Mouse (Mus musculus) retina, postnatal 1 day (tissue): Measurements from ENCODE around the gene Tnfrsf12a.

ENCODE experiments used
- DNase-seq: peaks from one replicate; pipeline ENCODE4 v3.0.0-alpha.2; 2012

The Tnfrsf12a gene

DNA sequence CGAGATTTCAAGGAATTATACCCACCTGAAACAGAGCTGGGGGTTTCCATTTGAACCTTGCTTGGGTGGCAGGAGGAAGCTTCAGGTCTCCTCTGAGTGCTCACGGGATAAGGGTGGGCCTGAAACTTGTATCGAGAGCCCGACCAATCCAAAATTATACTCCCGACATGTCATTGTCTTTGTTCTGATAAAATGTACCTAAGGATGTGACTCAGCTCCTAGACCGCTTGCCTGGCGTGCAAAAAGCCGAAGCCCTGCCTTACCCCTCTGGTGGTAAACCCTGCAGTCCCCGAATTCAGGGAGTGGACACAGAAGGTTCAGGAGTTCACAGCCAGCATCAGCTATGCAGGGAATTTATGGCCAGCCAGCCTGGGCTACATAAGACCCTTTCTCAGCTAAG lies 3.1 kb upstream of the Tnfrsf12a start:
- no peak for DNase-seq

DNA sequence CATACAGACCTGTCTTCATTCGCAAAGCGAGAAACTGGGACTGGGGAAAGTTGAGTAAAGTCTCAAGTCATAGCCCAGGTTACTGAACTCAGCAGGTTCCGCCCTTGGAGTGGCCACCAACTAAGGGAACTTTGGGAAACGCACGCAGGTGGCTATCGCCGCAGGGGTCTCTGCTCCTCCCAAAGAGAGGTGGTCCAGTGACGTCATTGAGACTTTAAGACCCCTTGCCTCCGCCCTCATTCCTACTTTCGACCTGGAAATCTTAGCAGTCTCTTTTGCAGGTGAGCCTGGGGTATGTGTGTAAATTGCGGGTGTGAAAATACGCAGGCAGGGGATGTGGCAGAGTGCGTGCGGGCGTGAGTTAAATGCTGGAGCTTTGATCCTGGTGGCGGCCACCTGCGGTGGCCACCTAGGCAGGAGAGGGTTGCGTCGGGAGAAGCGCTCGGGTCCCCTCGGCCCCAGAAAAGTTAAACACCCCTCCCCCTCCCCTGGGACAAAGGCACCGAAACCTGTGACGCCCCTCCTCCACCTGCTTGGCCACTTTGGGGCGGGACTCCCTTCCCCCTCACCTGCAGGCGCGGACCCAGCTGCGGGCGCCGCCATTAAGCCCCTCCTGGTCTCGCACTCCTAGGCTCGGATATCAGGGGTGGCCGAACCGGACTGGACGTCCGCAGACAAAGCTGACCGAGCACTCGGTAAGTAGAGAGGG lies 2.0 kb upstream of the Tnfrsf12a start, which contains the start of gene Cldn6:
TSS of gene Cldn6 (plus strand) at position 123 of the 709 bp plus-strand sequence.
- DNase-seq = no peak

DNA sequence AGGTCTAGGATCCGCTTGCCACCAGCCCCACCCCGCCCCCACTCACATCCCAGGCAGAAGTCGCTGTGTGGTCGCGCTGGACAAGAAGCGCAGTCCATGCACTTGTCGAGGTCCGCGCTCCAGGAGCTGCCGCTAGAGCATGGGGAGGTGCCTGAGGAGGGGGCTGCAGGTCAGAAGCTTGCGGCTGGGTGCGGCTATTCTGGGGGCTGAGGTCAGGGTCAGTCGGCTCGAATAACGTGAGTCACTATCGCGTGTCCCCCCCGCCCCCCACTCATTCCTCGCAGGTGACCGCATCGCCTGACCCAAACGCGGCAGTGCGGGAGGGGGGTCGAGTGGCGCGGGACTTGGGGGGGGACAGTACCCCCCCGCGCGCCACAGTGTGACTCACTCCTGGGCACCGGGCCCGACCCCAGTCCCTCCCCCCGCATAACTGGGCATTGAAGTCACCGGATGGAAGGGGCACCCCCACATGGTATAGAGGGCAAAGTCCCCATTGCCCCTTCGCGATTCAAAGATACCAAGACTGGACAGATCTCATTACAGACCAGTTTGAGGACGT lies 716 bp downstream of the Tnfrsf12a start:
- DNase-seq = peak; percentile 48

DNA sequence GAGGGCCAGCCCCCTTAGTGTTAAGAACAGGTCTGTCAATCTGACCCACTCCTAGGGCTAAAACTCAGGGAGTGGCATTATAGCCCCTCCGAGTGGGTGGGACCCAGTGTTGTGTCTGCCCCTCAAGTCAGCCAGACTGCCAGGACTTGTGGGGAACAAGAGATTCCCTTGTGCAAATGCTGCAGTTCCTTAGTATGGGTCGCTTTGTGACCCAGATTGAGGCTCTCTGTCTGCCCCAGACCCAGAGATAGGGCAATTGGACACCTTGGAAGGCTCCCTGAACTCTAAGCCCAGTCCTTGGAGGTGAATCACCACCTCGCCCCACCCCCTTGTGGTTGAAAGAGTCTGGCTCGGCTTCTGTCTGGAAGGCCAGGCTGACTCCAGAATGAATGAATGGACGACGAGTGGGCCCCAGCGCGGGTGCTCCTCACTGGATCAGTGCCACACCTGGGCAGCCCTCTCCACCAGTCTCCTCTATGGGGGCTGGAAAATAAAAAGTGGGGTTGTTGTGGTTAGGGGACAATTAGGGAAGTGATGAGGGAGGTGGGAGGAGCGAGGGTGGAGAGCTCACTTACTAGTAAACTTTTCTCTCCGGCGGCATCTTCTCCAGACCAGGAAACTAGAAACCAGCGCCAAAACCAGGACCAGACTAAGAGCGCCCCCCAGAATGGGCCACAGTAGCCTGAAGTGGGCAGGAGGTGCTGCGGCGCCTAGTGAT lies 1.5 kb downstream of the Tnfrsf12a start:
- DNase-seq = peak; percentile 15

DNA sequence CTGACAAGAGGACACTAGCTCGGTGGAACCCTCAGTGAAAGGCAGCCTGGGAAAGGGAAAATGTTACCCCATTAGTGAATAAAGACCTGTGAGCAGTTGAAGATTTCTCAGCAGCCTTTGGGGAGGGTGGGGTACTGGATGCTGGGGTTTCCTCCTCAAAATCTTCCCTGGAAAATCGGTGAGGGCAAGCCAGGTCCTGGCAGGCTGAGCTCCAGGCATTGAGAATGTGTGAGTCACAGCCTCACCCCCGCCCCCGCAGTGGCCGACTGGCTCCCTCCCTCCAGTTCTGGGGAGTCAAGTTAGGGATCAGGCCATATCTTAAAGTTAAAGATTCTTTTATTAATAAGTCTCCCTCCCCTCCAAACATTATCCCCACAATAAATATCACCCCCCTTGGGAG lies 2.1 kb downstream of the Tnfrsf12a start:
- no peak for DNase-seq

DNA sequence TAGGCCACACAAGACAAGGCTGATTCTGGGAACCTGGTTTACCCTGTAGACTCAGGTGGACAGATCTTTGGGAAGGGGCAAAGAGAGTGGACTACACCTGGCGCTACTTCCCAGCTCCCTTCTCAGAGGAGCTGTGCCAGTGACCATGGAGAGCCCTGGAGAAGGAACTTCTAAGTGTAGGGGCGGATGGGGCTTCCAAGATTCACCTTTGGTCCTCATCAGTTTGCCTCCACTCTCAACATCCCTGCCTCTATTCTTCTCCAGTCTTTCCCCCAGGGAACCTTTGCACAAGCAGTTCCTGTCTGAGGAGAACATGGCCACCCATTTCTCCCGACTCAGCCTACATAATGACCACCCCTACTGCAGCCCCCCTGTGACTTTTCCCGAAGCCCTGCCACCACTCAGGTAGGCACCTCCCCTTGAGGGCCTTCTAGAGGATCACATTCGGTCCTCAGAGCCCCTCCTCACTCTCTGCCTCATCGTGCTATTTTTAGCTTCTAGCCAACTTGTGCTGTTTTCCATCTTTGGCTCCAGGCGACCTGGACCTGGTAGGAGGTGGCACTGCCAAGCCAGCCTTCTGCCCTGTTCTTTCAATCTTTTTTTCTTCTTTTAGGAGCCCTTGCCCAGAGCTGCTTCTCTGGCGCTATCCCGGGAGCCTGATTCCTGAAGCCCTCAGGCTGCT lies 2.9 kb downstream of the Tnfrsf12a start:
- no peak for DNase-seq

DNA sequence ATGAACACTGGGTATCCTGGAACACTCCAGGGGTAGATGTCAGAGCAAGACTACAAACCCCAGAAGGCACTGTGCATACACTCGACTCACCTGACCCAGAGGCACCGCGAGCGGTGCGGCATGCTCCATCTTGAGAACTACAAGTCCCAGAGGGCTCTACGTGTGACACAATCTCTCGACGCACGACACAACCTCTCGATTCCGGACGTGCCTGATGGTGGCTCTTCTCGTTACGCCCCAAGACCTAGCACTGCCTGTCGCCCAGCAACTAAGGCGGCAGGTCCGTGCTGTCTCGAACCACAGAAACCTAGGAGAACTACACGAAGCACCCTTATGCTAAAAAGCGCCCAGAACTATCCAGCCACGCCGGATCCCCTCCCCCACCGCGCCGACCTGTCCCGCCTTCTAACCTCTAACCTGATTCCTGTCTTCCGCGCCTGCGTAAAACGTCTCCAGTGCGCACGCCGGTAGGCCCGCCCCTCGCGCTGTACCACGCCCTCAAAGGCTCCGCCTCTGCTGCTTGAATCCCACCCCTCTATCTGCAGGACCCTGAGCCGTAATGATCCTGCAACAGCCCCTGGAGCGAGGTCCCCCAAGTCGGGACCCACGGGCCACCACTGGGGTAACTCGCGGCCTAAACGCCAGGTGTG lies 3.7 kb downstream of the Tnfrsf12a start, which contains the start of the genes Hcfc1r1 and Thoc6:
TSS of gene Hcfc1r1 (plus strand) at position 173 of the 650 bp plus-strand sequence.
TSS of gene Thoc6 (minus strand) at position 459 of the 650 bp plus-strand sequence.
- DNase-seq = peak; percentile 96

DNA sequence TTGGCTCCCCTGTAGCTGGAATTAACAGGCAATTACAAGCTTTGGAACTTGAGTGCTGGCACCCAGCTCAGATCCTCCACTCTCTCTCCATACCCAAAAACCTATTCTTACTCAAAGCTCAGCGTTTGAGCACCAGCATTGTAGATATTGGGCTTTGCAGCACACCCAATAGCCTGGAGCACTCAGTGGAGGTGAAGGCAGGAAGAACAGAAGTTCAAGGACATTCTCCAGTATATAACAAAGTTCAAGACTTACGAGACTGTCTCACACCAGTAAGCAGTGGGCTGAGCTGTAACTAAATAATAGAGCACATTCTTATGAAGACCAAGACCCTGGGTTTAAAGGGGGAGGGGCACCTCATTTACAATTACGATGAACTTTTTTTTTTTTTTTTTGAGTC lies 4.5 kb downstream of the Tnfrsf12a start:
- DNase-seq = no peak

DNA sequence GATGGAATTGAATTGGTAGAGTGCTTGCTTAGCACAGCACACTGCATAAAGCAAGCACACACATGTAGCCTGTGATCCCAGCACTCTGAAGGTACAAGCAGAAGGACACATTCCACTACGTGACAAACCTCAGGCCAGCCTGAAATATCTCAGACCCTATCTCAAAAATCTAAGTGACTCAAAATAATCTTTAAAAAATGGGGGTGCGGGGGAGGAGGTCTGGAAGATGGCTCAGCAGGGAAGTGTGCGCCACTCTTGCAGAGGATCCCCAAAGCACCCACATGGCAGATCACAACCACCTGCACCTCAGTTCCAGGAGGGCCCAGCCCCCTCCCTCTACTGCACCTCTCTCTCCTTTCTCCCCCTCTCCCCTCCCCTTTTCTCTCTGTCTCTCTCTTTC lies 5.7 kb downstream of the Tnfrsf12a start:
- DNase-seq = no peak

DNA sequence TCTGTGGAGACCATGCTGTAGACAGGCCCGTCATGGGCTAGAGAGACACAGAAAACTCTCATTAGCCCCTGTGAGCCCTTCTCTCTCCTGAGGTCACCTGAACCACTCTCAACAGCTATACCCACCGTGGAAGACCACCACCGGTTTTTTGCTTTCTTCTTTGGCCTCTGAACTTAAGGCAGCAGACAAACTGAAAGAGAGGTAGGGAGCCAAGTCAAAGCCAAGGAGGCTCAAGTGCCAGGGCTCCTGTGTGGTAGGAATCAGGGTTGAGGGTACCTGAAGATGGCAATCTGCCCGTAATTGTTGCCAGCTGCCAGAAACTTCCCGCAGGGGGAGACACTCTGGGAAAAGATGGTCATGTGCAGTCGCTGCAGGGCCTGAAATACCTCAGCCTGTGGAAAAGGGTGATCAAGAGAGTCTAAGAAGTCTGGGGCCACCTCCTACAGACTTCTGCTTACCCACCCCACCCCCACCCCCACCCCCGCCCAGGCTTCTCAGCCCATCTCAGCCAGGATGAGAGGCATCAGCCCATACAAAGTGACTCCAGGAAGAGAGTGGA lies 6.7 kb downstream of the Tnfrsf12a start:
- no peak for DNase-seq

DNA sequence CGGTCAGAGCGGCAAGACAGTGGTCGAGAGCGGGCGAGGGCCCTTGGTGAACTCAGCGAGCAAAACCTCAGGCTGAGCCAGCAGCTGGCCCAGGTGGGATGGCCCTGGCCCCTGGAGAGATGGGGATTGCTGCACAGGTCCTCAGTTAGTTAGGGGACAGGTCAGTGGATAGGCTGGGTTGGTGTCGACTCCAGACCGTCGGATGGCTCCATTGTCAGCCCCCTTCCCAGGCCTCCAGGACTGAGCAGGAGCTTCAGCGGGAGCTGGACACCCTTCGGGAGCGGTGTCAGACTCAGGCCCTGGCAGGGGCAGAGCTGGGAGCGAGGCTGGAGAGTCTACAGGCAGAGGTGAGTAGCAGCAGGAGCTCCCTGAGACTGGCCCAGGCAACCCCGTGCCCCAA lies 11.8 kb downstream of the Tnfrsf12a start:
- DNase-seq = no peak

DNA sequence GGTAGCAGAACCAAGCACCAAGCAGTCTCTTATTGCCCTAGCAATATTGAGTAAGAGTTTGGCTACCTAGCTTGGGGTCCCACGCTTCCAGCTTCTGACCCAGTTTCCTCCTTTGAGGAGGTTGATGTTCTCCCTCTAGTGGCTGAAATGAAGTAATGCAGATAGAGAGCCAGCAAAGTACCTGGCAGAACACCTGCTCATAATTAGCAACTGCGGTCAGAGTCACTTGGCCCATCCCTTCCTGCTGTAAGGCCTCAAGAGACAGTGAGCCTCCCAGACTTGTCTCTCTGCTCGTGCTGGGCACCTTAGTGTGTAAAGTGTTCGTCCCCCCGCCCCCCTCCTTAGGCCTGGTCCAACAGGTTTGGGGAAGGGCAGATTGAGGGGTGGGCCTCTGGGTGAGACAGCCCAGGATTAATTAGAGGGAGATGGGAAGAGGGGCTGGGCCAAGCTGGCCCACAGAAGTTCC lies 12.7 kb downstream of the Tnfrsf12a start:
- DNase-seq = peak; percentile 74

DNA sequence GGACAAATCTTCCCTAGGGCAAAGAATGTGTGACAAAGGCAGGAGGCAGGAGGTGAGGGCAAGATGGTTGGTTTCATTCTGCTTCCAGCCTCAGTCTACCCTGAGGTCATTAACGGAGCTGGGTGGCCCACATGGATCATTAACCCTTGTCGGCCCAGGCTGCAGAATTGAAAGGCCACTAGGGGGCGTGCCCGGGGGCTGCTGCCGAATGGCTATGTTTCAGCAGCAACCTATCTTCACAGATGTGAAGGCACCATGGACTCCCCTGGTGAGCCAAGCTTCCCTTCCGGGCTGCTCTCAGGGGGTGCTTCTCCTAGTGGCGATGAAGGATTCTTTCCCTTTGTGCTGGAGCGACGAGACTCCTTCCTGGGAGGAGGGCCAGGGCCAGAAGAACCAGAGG lies 15.7 kb downstream of the Tnfrsf12a start:
- DNase-seq = peak; percentile 34

DNA sequence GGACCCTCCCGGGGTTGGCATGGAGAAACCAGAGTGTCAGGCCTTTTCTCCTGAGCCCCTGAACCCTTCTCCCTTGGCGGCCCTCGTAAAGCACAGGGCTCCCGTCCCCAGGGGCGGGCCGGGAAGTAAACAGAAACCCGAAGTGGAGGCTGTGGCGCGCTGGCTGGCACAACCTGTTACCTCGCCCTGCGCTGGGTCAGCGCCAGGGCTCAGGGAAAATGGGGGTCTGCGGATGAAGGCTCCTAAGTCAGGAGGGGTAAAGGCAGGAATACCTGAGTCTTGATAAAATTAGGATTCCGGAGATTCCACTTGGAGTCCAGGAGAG lies 16.4 kb downstream of the Tnfrsf12a start:
- no peak for DNase-seq

DNA sequence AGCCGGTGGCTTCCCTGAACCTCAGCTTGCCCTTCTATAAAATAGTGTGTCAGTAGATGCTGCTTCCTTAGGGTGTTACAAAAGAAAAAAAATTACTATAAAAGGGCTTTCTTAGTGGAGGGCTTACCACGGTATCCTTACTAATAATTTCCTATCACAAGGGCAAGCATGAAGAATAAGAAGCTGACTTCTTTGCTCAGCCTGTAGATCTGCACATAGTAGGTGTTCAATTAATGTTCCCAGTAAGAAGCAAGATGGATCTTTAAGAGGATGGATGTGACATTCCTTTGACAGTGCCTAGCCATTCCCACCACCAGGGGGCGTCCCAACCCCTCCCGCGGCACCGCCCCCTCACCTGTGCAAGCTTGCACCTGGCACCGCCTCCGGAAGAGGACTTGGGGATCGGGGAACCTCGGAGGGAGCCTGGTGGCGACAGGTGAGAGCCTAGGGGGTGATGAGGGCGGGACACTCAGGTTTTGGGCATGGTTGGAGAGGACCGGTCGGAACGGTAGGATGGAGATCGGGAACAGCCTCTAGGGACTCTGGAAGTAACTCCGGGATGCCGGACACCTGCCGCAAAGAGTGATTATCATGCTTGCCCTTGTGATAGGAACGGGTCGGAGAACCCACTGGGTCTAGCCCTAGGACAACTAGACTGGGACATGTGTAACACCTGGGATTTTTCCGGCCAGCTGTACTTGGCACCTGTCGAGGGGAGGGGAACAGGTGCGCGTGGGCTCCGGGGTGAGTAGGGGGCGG lies 17.0 kb downstream of the Tnfrsf12a start, which contains the start of gene Bicdl2:
TSS of gene Bicdl2 (plus strand) at position 390 of the 759 bp plus-strand sequence.
- DNase-seq = peak; percentile 16

DNA sequence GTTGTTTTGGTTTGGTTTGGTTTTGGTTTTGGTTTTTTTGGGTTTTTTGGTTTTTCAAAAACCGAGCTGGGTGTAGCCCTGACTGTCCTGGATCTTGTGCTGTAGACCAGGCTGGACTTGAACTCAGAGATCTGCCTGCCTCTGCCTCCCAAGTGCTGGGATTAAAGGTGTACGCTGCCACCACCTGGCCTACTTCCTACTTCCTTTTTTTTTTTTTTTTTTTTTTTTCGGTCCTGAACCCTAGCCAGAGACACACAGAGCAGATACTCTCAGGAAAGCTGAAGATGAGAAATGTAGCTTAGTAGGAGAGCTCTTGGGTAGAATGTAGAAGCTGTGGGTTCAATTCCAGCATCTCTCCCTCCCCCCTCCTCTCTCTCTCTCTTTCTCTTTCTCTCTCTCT lies 18.8 kb downstream of the Tnfrsf12a start:
- DNase-seq = no peak

DNA sequence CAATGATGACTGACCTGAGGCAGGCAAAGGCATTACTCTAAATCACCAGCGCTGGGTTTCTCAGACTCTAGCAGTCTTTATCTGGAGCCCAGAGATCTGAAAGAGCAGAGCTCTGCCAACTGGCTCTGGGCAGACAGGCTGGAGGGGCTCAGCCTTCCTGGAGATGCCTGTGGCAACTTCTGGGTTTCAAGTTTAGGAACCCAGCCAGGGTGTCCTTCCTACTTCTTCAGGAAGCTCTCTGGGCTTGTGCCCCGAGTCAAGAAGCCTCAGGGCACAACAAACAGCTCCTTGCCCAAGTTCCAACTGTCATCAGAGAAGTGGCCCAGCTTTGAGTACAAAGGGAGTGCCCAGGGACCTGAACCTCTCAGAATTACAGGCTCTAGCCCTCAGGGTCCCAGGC lies 22.9 kb downstream of the Tnfrsf12a start:
- DNase-seq = no peak

DNA sequence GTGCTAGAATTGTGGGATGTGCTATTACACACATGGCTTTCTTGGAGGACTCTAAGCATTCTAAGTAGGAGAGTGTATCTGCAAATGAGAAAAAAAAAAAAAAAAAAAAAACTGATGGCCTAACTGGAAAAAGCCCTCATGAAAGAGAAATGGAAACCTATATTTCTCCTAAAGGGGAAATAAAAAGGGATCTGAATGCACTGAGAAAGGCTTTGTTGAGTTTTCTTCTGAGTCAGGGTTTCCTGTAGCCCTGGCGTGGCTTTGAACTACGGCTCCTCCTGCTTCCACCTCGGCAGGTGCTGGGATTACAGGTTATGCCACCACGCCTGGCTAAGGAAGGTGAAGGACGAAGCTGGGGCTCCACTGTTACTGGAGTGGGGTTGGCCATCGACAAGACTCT lies 23.3 kb downstream of the Tnfrsf12a start:
- DNase-seq = no peak

DNA sequence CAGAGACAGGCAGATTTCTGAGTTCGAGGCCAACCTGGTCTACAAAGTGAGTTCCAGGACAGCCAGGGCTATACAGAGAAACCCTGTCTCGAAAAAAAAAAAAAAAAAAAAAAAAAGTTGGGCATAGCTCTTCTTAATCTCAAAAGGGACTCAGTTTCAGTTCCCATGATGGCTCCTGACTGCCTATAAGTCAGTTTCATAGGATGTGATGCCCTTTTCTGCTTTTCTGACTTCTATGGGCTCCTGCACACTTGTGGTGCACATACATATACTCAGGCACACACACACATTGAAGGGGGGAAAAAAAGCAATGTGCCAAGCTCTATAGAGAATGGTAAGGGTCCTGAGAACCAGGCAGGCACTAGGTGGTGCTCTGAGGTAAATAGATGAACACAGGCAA lies 23.9 kb downstream of the Tnfrsf12a start:
- no peak for DNase-seq

DNA sequence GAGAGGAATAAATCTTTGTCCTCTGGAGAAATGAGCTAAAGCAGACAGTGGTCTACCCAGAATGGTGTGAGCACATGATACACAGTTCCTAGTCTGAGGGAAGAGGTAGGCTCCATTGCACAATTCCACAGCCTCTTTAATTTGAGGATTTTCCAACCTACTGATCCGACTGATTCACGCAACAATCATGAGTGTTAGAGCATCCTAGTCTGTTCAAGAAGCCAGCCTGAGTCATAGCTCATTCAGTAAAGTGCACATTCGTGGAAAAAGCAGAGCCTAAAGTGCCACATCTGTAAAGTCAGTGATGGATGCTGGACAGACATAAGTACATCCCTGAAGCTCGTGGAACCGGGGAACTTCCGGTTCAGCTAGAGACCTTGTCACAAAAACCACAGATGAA lies 25.9 kb downstream of the Tnfrsf12a start:
- no peak for DNase-seq

DNA sequence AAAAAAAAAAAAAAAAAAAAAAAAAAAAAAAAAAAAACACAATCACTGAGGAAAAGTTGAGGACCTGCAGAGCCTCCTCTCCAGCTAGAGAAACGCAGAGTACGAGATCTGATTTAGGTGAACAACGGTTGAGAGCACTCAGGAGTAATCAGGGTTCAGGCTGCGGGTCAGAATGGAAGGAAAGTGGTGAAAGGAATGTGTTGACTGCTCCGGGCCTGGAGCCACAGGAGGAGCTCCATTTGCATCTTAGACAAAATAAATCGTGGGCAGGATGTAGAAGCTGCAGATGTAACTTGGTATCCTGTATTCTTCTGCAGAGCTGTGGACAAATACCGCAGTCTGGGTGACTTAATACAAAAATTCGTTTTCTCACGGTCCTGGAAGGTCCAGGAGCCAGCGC lies 31.4 kb downstream of the Tnfrsf12a start:
- DNase-seq = no peak
